Mouse (Mus musculus) MEL (cell line): Measurements from ENCODE around the gene Kif23. TPM values are rescaled to one million over a fixed set of nuclear protein-coding genes. Genes with fewer than 3 reads are reported as not detected.
A peak's percentile ranks its signal among the peaks of the same experiment; 100 is the strongest.

Experiments
- DNase-seq: peaks from one replicate; pipeline ENCODE4 v3.0.0; 2011; ENCODE audit warnings: low read depth, low spot score
- H3K27ac ChIP-seq: 2 replicates; pipeline ENCODE4 v1.5.1; 2012; ENCODE audit warnings: low read depth, mild to moderate bottlenecking, control low read depth, low read length, moderate library complexity; ENCODE audit not compliant: control insufficient read depth
- H3K27me3 ChIP-seq, 2 experiments: fragments of 150-350 bp in 1 of 2; sonication (generic) in 1 of 2; 2 replicates each; pipeline ENCODE4 v1.6.1; 2012; ENCODE audit warnings: low read length in 2 of 2, mild to moderate bottlenecking in 2 of 2, improper control_type of control experiment in 1 of 2, moderate library complexity in 1 of 2; ENCODE audit not compliant: insufficient read depth in 2 of 2, control insufficient read depth in 1 of 2
- H3K36me3 ChIP-seq, 2 experiments: 2 replicates each; pipeline ENCODE4 v1.6.1; 2012 to 2014; ENCODE audit warnings: low read length in 2 of 2, improper control_type of control experiment in 1 of 2, inconsistent platforms in 1 of 2, mild to moderate bottlenecking in 1 of 2; ENCODE audit not compliant: insufficient read depth in 2 of 2, control insufficient read depth in 1 of 2
- H3K4me1 ChIP-seq, 2 experiments: fragments of 150-350 bp in 1 of 2; sonication (generic) in 1 of 2; 2 replicates each; pipeline ENCODE4 v1.6.1; 2012; ENCODE audit warnings: low read length in 2 of 2, improper control_type of control experiment in 1 of 2, mild to moderate bottlenecking in 1 of 2; ENCODE audit not compliant: insufficient read depth in 2 of 2, control insufficient read depth in 1 of 2
- H3K4me3 ChIP-seq, 2 experiments: fragments of 150-350 bp in 1 of 2; sonication (generic) in 1 of 2; 2 replicates each; pipeline ENCODE4 v1.5.1; 2012; ENCODE audit warnings: low read depth in 2 of 2, low read length in 2 of 2, mild to moderate bottlenecking in 2 of 2, moderate library complexity in 2 of 2, control low read depth in 1 of 2, improper control_type of control experiment in 1 of 2; ENCODE audit not compliant: control insufficient read depth in 1 of 2, insufficient read depth in 1 of 2
- H3K79me2 ChIP-seq: 2 replicates; pipeline ENCODE4 v1.6.1; 2012; ENCODE audit warnings: mild to moderate bottlenecking, low read length, moderate library complexity; ENCODE audit not compliant: control insufficient read depth, poor library complexity, insufficient read depth
- H3K9ac ChIP-seq: 2 replicates; pipeline ENCODE4 v1.6.1; 2012; ENCODE audit warnings: low read depth, mild to moderate bottlenecking, control low read depth, low read length, moderate library complexity; ENCODE audit not compliant: control insufficient read depth, poor library complexity, severe bottlenecking
- H3K9me3 ChIP-seq: fragments of 150-350 bp; sonication (generic); replicated peaks from 2 replicates; pipeline ENCODE4 v1.6.1; 2012; ENCODE audit warnings: mild to moderate bottlenecking, low read length, improper control_type of control experiment, moderate library complexity; ENCODE audit not compliant: insufficient read depth
- BHLHE40 ChIP-seq: IDR thresholded peaks from 2 replicates; pipeline ENCODE4 v1.6.1; 2012; ENCODE audit warnings: low read depth, mild to moderate bottlenecking, inconsistent platforms, low read length, improper control_type of control experiment, borderline replicate concordance
- CTCF ChIP-seq, 3 experiments: IDR thresholded peaks in 2 of 3; conservative IDR thresholded peaks in 1 of 3; 2 replicates each; pipeline ENCODE4 v1.5.1; 2011 to 2012; ENCODE audit warnings: low read length in 3 of 3, low read depth in 2 of 3, mild to moderate bottlenecking in 2 of 3, improper control_type of control experiment in 1 of 3, inconsistent platforms in 1 of 3, mixed read lengths in 1 of 3, moderate library complexity in 1 of 3; ENCODE audit not compliant: control insufficient read depth in 1 of 3, insufficient read depth in 1 of 3, poor library complexity in 1 of 3, severe bottlenecking in 1 of 3
- E2F4 ChIP-seq: IDR thresholded peaks from 2 replicates; pipeline ENCODE4 v1.6.1; 2011; ENCODE audit warnings: low read depth, low read length, improper control_type of control experiment, borderline replicate concordance
- EP300 ChIP-seq, 2 experiments: IDR thresholded peaks; 2 replicates each; pipeline ENCODE4 v1.6.1; 2011; ENCODE audit warnings: improper control_type of control experiment in 2 of 2, low read length in 2 of 2, low read depth in 1 of 2, mild to moderate bottlenecking in 1 of 2
- MYB ChIP-seq: IDR thresholded peaks from 2 replicates; pipeline ENCODE4 v1.6.1; 2011; ENCODE audit warnings: mild to moderate bottlenecking, low read depth, low read length, improper control_type of control experiment
- MYC ChIP-seq: IDR thresholded peaks from 2 replicates; pipeline ENCODE4 v1.6.1; 2011; ENCODE audit warnings: low read depth, mild to moderate bottlenecking, low read length, improper control_type of control experiment, moderate library complexity
- NELFE ChIP-seq: IDR thresholded peaks from 2 replicates; pipeline ENCODE4 v1.6.1; 2011; ENCODE audit warnings: low read depth, low read length, improper control_type of control experiment
- POLR2AphosphoS2 ChIP-seq: IDR thresholded peaks from 2 replicates; pipeline ENCODE4 v1.6.1; 2011; ENCODE audit warnings: low read length, improper control_type of control experiment
- RAD21 ChIP-seq: IDR thresholded peaks from 2 replicates; pipeline ENCODE4 v1.6.1; 2011; ENCODE audit warnings: mild to moderate bottlenecking, low read depth, low read length, improper control_type of control experiment
- SMC3 ChIP-seq: IDR thresholded peaks from 2 replicates; pipeline ENCODE4 v1.6.1; 2011; ENCODE audit warnings: low read depth, low read length, improper control_type of control experiment
- TAL1 ChIP-seq: IDR thresholded peaks from 2 replicates; pipeline ENCODE4 v1.6.1; 2012; ENCODE audit warnings: mild to moderate bottlenecking, inconsistent platforms, low read length, moderate library complexity, mixed read lengths
- ZC3H11A ChIP-seq: IDR thresholded peaks from 2 replicates; pipeline ENCODE4 v1.6.1; 2012; ENCODE audit warnings: low read depth, mild to moderate bottlenecking, inconsistent platforms, low read length, improper control_type of control experiment
- polyA plus RNA-seq, 2 experiments: library from polyadenylated mRNA; stranded (reverse) in 1 of 2; unstranded in 1 of 2; fragments of >175 nt in 1 of 2; fragments of >200 nt in 1 of 2; gene quantifications; 2 replicates each; pipeline versions ENCODE4 v1.2.1 to v1.2.4; 2012; ENCODE audit warnings: low replicate concordance in 2 of 2, low read depth in 1 of 2; ENCODE audit not compliant: insufficient read length in 2 of 2, insufficient read depth in 1 of 2, missing spikeins in 1 of 2
- total RNA-seq: library from RNA; depleted of rRNA; stranded (reverse); fragments of 300-350 nt; gene quantifications from 2 replicates; pipeline ENCODE4 v1.2.3, GENCODE M21; 2012

Kif23 gene
- total and polyA plus RNA-seq, 3 experiments: 37.5 to 100 TPM; not detected in 1

- TF ChIP-seq RAD21: peak; percentile 65
- peak; percentile 46 for TF ChIP-seq ZC3H11A
- no peak for TF ChIP-seq EP300 (IDR thresholded peaks at IDR 0.05; ENCODE audit: low read depth in 1 of 2, low read length in 2 of 2)
- peak; percentile 66 to 95 (median 81) for TF ChIP-seq CTCF (IDR thresholded peaks at IDR 0.05 in 2 of 3, conservative IDR thresholded peaks at IDR 0.05 in 1 of 3; ENCODE audit: control insufficient read depth in 1 of 3, insufficient read depth in 1 of 3, low read depth in 2 of 3, low read length in 3 of 3, poor library complexity in 1 of 3, severe bottlenecking in 1 of 3)
- peak; percentile 62 for TF ChIP-seq SMC3
- no peak overlapping the region for H3K27ac ChIP-seq
- no peaks in the 10 kb centered on the region; a peak in 1 of 4 replicates for H3K36me3 ChIP-seq
- H3K27me3 ChIP-seq: no peaks in the 10 kb centered on the region
- no peaks in the 10 kb centered on the region for H3K79me2 ChIP-seq
- peaks cover 0 to 7% of the 10 kb centered on the region in 2 experiments; a peak in 1 of 4 replicates for H3K4me1 ChIP-seq
- no peaks in the 10 kb centered on the region for H3K9me3 ChIP-seq
- DNase-seq: peak; percentile 64
- no peak overlapping the region for H3K9ac ChIP-seq
- no peak overlapping the region for H3K4me3 ChIP-seq
Measured at GRCm38 (mm10) chr9:61899804-61900203, 46.8 kb downstream of the Kif23 start.

- no peak overlapping the region for H3K27ac ChIP-seq
- H3K4me1 ChIP-seq: peaks cover 0 to 7% of the 10 kb centered on the region in 2 experiments; a peak in 1 of 4 replicates
- no peak for TF ChIP-seq MYC
- TF ChIP-seq SMC3: peak; percentile 69
- TF ChIP-seq RAD21: peak; percentile 78
- peak; percentile 50; the same call in 1 of the 2 replicates for TF ChIP-seq ZC3H11A
- TF ChIP-seq CTCF (IDR thresholded peaks at IDR 0.05 in 2 of 3, conservative IDR thresholded peaks at IDR 0.05 in 1 of 3; ENCODE audit: control insufficient read depth in 1 of 3, insufficient read depth in 1 of 3, low read depth in 2 of 3, low read length in 3 of 3, poor library complexity in 1 of 3, severe bottlenecking in 1 of 3): peak; percentile 66 to 95 (median 82)
- no peak overlapping the region for H3K9ac ChIP-seq
- DNase-seq: peak; percentile 74
- H3K36me3 ChIP-seq: no peaks in the 10 kb centered on the region; a peak in 1 of 4 replicates
- H3K4me3 ChIP-seq: no peak overlapping the region; a peak in 1 of 4 replicates
- no peaks in the 10 kb centered on the region for H3K27me3 ChIP-seq
- H3K79me2 ChIP-seq: no peaks in the 10 kb centered on the region
- no peaks in the 10 kb centered on the region for H3K9me3 ChIP-seq
Measured at GRCm38 (mm10) chr9:61898401-61898800, 48.2 kb downstream of the Kif23 start.

- no peaks in the 10 kb centered on the region for H3K79me2 ChIP-seq
- no peak overlapping the region for H3K9ac ChIP-seq
- no peaks in the 10 kb centered on the region; a peak in 1 of 4 replicates for H3K36me3 ChIP-seq
- H3K4me1 ChIP-seq: peaks cover 0 to 7% of the 10 kb centered on the region in 2 experiments; a peak in 1 of 4 replicates
- H3K27ac ChIP-seq: no peak overlapping the region
- no peak for DNase-seq
- no peaks in the 10 kb centered on the region for H3K27me3 ChIP-seq
- no peak overlapping the region for H3K4me3 ChIP-seq
- TF ChIP-seq TAL1 (no peak), CTCF (IDR thresholded peaks at IDR 0.05 in 2 of 3, conservative IDR thresholded peaks at IDR 0.05 in 1 of 3; ENCODE audit: control insufficient read depth in 1 of 3, insufficient read depth in 1 of 3, low read depth in 2 of 3, low read length in 3 of 3, poor library complexity in 1 of 3, severe bottlenecking in 1 of 3) (no peak), E2F4 (no peak), NELFE (no peak), MYB (no peak), BHLHE40 (no peak), POLR2AphosphoS2 (no peak)
- H3K9me3 ChIP-seq: no peaks in the 10 kb centered on the region
Measured at GRCm38 (mm10) chr9:61895014-61895413, 51.6 kb downstream of the Kif23 start.
